Mouse (Mus musculus) stomach, embryonic 14.5 days (tissue): Measurements from ENCODE around the gene Phlda1. TPM values are rescaled to one million over a fixed set of nuclear protein-coding genes. Genes with fewer than 3 reads are reported as not detected.

Source experiments
- ATAC-seq: fragments of 200-750 bp; cut with Nextera tagmentation; 2 replicates; pipeline ENCODE4 v1.8.0; 2017; ENCODE audit warnings: low read depth, moderate TSS enrichment; ENCODE audit not compliant: insufficient number of reproducible peaks, insufficient read depth, low FRiP score
- H3K27ac ChIP-seq: fragments of 300-500 bp; sonication (generic); 2 replicates; pipeline ENCODE4 v1.5.1; 2014; ENCODE audit warnings: mild to moderate bottlenecking, low read length, moderate library complexity, mixed read lengths
- H3K27me3 ChIP-seq: fragments of 300-500 bp; sonication (generic); 2 replicates; pipeline ENCODE4 v1.6.1; 2014; ENCODE audit warnings: low read length, control low read depth, mixed read lengths; ENCODE audit not compliant: control insufficient read depth, insufficient read depth
- H3K36me3 ChIP-seq: fragments of 300-500 bp; sonication (generic); 2 replicates; pipeline ENCODE4 v1.6.1; 2014; ENCODE audit warnings: mild to moderate bottlenecking, control low read depth, low read length, moderate library complexity, mixed read lengths; ENCODE audit not compliant: control insufficient read depth, insufficient read depth
- H3K4me1 ChIP-seq: fragments of 300-500 bp; sonication (generic); 2 replicates; pipeline ENCODE4 v1.6.1; 2014; ENCODE audit warnings: low read length, control low read depth, mixed read lengths; ENCODE audit not compliant: control insufficient read depth, insufficient read depth
- H3K4me2 ChIP-seq: fragments of 300-500 bp; sonication (generic); replicated peaks from 2 replicates; pipeline ENCODE4 v1.6.1; 2014; ENCODE audit warnings: low read depth, low read length, control low read depth
- H3K4me3 ChIP-seq: fragments of 300-500 bp; sonication (generic); 2 replicates; pipeline ENCODE4 v1.5.1; 2014; ENCODE audit warnings: low read depth, low read length, control low read depth
- H3K9ac ChIP-seq: fragments of 300-500 bp; sonication (generic); replicated peaks from 2 replicates; pipeline ENCODE4 v1.6.1; 2014; ENCODE audit warnings: low read depth, mild to moderate bottlenecking, control low read depth, low read length, moderate library complexity, mixed read lengths
- H3K9me3 ChIP-seq: fragments of 300-500 bp; sonication (generic); 2 replicates; pipeline ENCODE4 v1.6.1; 2016; ENCODE audit warnings: low read depth, low read length, control low read depth; ENCODE audit not compliant: control insufficient read depth
- WGBS: fragments of 180-500 bp; shearing (Covaris S2); extraction: QIAGEN DNeasy Blood & Tissue Kit; methylation state at CpG from one replicate; pipeline ENCODE4 v1.1.7; 2014; 5-methylcytosine and 5-hydroxymethylcytosine counted together
- polyA plus RNA-seq: library from polyadenylated mRNA; unstranded; fragments of >200 nt; fragmentation: Nextera tagmentation; extraction: Ambion mirVana; gene quantifications from 2 replicates; pipeline ENCODE4 v1.2.1, GENCODE M21; 2014

Gene Phlda1
- 56.3 and 60.2 TPM in 2 replicates for polyA plus RNA-seq

DNA sequence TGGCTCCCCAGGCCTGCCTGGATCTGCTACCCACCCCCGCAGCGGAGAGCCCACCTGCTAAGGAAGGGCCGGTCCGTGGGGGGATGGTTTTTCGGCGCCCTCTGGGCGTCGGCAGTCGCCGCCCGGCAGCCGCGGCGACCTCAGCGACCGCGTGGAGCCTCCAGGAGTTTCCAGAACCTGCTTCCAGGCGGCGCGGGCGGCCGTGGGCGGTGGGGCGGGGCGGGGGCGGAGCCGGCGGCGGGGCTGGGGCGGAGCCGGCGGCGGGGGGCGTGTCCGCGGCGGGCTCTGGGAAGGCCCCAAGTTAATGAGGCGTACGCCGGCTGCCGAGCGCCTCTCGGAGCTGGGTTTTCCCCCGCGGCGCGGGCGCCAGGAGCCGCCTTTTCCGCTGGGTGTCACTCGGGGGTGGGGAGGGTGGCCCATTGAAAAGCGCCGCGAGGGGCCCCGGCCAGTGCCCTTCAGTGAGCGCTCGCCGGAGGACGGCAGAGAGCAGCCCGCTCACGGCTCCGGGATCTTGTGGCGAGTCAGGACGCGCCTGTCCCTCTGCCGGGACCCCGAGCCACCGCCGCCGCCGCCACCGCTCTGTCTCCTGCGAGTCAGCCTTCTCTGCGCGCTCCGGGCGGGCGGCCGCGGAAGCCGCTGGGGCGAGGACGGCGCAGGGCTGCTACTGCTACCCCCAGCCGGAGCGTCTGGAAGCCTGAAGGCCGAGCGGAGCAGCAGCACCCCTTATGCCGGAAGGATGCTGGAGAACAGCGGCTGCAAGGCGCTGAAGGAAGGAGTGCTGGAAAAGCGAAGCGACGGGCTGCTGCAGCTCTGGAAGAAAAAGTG, at the start of gene Phlda1:
TSS of gene Phlda1 (plus strand) at position 186 of the 825 bp plus-strand sequence.
- ATAC-seq = peak; percentile 93
- Histone ChIP-seq H3K27me3 (no peaks in the 10 kb centered on the region), H3K4me2 (peak within 1 kb of the TSS; percentile 64), H3K4me3 (peak within 1 kb of the TSS; percentile 79), H3K36me3 (peaks cover 5% of the 10 kb centered on the region; the same call in 1 of the 2 replicates), H3K27ac (peak within 1 kb of the TSS; percentile 97), H3K9me3 (no peaks in the 10 kb centered on the region), H3K4me1 (peaks cover 18% of the 10 kb centered on the region), H3K9ac (peak within 1 kb of the TSS; percentile 94)
- under 1% methylated on average over 66 of the region's 94 CpGs for WGBS

DNA sequence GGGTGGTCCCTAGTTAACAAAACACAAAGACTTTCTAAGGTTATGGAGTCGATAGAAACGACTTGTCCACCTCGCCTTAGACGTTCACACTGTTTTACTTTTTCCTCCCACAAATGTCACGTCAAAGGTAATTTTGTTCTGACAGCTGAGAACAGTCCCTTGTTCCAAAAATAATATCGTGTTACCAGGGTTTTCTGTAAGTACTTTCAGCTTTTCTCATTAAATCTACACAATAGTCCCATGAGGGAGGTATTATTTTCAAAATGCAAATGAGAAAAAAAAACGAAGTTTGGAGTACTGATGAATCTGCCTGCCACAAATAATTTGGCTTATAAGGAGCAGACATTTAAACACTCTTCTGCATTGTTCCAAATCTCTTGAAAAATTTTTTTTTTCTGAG, 48.0 kb upstream of the Phlda1 start:
- no peaks in the 10 kb centered on the region for H3K4me1 ChIP-seq
- no peak overlapping the region for H3K9ac ChIP-seq
- ATAC-seq = no peak
- H3K27me3 ChIP-seq = no peaks in the 10 kb centered on the region
- H3K36me3 ChIP-seq = no peaks in the 10 kb centered on the region
- no peak overlapping the region for H3K27ac ChIP-seq
- H3K4me2 ChIP-seq = no peak overlapping the region
- H3K4me3 ChIP-seq = no peak overlapping the region
- H3K9me3 ChIP-seq = no peaks in the 10 kb centered on the region
- WGBS = 76% methylated on average over 7 of the region's 7 CpGs

DNA sequence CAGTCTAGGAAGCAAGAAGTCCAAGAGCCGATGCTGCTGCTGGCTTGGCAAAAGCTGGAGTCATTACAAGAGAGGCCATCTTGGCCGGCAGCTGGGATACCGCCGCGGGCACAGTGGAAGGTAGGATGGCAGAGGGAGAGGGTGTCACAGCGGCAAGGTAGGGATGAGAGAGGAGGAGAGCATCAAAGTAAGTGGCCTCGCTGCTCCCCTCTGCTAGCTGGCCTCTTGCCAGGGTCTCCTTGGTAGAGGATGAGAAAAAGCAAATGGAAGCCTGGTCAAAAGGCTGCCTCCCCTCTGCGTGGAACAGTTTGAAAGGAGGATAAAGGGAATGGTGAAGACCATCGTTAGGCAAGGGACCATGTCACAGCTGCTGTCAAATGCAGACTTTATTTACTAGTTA, 47.0 kb upstream of the Phlda1 start:
- Histone ChIP-seq H3K4me1 (no peaks in the 10 kb centered on the region), H3K4me2 (no peak overlapping the region), H3K36me3 (no peaks in the 10 kb centered on the region), H3K27ac (no peak overlapping the region), H3K27me3 (no peaks in the 10 kb centered on the region), H3K9me3 (no peaks in the 10 kb centered on the region), H3K4me3 (no peak overlapping the region), H3K9ac (no peak overlapping the region)
- WGBS = 64% methylated on average over 9 of the region's 9 CpGs
- no peak for ATAC-seq

DNA sequence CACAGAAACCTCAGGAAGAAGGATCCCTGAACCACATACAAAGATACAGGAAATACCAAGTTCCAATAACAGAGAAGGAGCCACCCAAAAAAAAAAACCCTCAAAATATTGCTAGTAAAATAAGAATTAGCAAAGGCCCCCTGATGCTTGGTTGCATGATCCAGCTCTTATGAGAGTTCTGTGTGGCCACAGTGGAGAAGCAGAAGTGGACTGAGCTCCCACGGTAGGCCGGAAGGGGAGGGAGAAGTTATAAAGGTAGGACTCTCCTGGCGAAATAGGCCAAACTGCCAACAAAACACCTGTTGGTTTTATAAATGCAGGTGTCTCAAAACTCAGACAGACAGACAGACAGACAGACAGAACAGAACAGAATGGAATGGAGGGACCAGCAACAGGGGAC, 46.2 kb upstream of the Phlda1 start:
- no peak overlapping the region for H3K4me2 ChIP-seq
- H3K9me3 ChIP-seq = no peaks in the 10 kb centered on the region
- H3K9ac ChIP-seq = no peak overlapping the region
- ATAC-seq = no peak
- H3K4me3 ChIP-seq = no peak overlapping the region
- H3K27ac ChIP-seq = no peak overlapping the region
- WGBS = 83% methylated on average over 3 of the region's 3 CpGs
- no peaks in the 10 kb centered on the region for H3K4me1 ChIP-seq
- no peaks in the 10 kb centered on the region for H3K36me3 ChIP-seq
- H3K27me3 ChIP-seq = no peaks in the 10 kb centered on the region

DNA sequence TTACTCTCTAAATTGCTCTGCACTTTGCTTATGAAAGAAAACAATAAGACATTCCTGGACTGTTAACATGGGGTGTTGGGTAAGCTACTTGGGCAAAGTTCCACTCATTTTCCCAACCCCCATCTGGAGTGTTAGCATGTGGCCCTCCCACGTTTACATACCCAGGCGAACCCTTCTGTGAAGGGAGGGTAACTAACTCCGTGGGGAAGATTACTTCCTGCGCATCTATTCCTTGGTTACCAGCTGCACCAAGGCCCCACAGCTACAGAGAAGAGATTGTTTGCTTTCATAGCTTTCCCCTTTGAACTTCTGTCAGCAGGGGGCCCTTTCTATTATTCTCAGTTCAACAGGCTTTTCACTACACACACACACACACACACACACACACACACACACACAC, 45.7 kb upstream of the Phlda1 start:
- ATAC-seq = no peak
- Histone ChIP-seq H3K4me2 (no peak overlapping the region), H3K4me3 (no peak overlapping the region), H3K36me3 (no peaks in the 10 kb centered on the region), H3K27ac (no peak overlapping the region), H3K27me3 (no peaks in the 10 kb centered on the region), H3K9me3 (no peaks in the 10 kb centered on the region), H3K4me1 (no peaks in the 10 kb centered on the region), H3K9ac (no peak overlapping the region)
- 28% methylated on average over 4 of the region's 4 CpGs for WGBS

DNA sequence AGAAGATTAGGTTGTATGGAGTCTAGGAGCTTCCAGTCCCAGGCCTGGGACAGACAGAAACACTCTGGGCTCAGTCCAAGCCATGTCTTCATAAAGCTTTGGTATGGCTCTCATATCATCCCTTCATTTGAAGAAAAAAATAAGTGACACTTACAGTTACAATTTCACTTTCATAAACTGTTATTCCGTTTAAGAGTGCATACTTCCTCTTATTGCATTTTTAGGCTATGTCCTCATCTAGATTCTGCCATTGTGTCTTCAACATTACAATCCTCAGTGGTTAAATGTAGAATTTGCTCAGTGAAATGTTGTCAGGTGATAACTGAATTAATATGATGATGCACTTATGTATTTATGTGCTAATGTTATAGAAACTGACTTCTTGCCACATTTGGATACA, 41.3 kb upstream of the Phlda1 start:
- no peak for ATAC-seq
- Histone ChIP-seq H3K4me1 (no peaks in the 10 kb centered on the region), H3K36me3 (no peaks in the 10 kb centered on the region), H3K9me3 (no peaks in the 10 kb centered on the region), H3K9ac (no peak overlapping the region), H3K4me3 (no peak overlapping the region), H3K27me3 (no peaks in the 10 kb centered on the region), H3K4me2 (no peak overlapping the region), H3K27ac (no peak overlapping the region)
- 70% methylated on average over 1 of the region's 1 CpGs for WGBS

DNA sequence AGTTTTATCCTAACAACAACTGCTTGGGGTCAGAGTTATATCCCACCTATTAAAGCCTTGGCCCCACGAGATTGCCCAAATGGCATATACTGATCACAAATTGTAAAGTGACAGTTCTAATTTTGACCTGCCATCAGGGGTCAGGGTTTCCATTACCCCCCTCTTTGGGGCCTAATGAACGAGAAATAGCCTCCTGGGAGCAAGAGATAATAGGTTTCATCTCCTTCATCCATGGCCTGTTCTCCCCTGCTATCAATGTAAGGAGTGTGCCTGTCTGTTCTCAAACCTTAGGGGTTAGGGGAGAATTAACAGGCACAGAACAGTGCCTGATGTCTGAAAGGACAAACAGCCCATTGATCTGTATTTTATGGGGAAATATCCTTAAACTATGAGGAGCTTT, 40.7 kb upstream of the Phlda1 start:
- H3K36me3 ChIP-seq = no peaks in the 10 kb centered on the region
- no peak overlapping the region for H3K4me3 ChIP-seq
- no peak overlapping the region for H3K27ac ChIP-seq
- H3K4me2 ChIP-seq = no peak overlapping the region
- H3K9me3 ChIP-seq = no peaks in the 10 kb centered on the region
- no peaks in the 10 kb centered on the region for H3K27me3 ChIP-seq
- ATAC-seq = no peak
- 53% methylated on average over 2 of the region's 2 CpGs for WGBS
- H3K4me1 ChIP-seq = no peaks in the 10 kb centered on the region
- no peak overlapping the region for H3K9ac ChIP-seq

DNA sequence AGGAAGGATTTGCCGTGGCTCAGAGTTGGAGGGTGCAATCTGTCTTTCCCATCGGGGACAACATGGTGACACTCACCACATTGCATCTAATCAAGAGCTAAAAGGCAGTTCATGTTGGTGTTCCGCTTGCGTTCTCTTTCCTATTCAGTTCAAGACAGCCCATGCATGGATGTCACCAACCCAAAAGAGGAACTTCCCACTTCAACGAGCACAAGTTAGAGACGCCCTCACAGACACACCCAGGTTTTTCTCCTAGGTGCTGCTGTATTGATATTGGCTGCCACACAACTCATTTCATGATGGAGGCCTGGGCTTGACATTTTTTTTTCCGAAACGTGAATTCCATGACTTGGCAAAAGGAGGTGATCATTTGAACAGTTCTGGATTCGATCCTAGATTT, 34.9 kb upstream of the Phlda1 start:
- H3K4me3 ChIP-seq = no peak overlapping the region
- no peak overlapping the region for H3K9ac ChIP-seq
- no peak overlapping the region for H3K27ac ChIP-seq
- 92% methylated on average over 9 of the region's 9 CpGs for WGBS
- no peak overlapping the region for H3K4me2 ChIP-seq
- ATAC-seq = no peak
- H3K27me3 ChIP-seq = no peaks in the 10 kb centered on the region
- no peaks in the 10 kb centered on the region for H3K36me3 ChIP-seq
- peaks cover 11% of the 10 kb centered on the region for H3K4me1 ChIP-seq
- H3K9me3 ChIP-seq = no peaks in the 10 kb centered on the region
